Mouse (Mus musculus): ENCODE results near the gene Bhlhe40.

DNA sequence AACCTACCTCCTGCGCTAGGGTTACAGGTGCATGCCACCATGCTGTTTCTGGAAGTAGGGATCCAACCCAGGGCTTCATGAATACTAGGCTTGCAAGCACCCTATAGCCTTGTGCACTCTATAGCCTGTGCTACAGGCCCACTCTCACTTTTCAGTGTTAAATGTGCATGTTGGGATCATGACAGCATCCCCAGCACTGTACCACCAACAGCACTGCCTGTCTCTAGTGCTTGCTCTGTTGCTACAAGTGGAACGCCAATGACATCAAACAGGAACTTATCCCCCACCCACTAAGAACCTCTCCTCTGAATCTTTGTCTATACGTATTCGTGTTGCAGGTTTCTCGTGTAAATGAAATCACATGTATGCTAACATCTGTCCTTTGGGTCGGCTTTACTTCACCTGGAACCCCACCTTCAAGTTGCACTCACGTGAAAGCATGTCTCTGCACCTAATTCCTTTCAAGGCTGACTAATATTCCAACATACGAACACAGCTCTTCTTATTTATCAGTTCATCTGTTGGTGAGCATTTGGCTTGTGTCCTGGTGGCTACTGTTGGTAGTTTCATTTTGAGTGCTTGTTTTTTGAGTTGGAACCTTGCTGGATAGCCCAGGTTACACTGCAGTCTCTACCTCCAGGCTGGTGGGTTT is 46.7 kb downstream of the Bhlhe40 start:
- TF ChIP-seq GATA1 (IDR thresholded peaks at IDR 0.05; ENCODE audit: low read length): no peak
- TF ChIP-seq TAL1 (IDR thresholded peaks at IDR 0.05; ENCODE audit: low read length): no peak

Measured in erythroblast, embryonic 14.5 days (primary cell).